Mouse (Mus musculus) c-Kit-positive CD71-positive TER-119-positive erythroid progenitor cells, embryonic 14.5 days (primary cell): ENCODE measurements around the gene Armc2.
"Not testable (repeated sequence)": the region's sequence is repeated elsewhere in the genome, so short reads cannot be mapped to it uniquely, and the experiment has no call there.

Experiments
- DNase-seq: peaks from one replicate; pipeline ENCODE4 v3.0.0-alpha.2; 2013; ENCODE audit warnings: low spot score

Armc2 gene

DNA sequence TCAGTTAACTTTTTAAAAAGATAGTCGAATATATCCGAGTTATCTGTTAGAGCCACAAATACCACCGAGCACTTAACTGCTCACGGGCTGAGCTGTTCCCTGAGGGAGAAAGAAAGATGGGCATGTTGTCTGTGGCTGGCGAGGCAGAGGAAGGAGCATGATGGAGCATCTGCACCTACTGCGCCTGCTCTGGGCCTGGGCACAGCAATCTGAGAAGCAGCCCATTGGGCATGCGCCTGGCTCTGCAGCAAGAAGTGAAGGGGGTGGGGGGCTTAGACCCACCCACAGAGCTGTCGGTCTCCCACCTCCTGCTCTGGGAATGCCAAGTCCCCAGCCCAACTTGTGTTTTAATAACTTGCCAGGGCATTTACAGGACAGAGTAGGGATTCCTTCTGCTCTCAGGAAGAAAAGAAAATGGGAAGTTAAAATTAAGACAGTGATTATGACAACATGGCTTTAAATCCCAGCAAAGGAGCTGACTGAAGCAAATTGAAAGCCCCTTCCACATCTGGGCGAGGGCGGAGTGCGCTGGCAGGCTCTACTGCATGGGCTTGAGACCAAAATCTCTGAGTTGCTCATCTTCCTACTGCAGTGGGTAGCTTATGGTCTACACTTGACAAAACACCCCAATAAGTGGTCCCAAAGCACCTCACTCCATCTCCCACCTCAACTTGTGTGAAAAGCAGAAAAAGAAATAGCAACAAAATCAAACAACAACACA is 50.2 kb downstream of the Armc2 start:
- no peak for DNase-seq

DNA sequence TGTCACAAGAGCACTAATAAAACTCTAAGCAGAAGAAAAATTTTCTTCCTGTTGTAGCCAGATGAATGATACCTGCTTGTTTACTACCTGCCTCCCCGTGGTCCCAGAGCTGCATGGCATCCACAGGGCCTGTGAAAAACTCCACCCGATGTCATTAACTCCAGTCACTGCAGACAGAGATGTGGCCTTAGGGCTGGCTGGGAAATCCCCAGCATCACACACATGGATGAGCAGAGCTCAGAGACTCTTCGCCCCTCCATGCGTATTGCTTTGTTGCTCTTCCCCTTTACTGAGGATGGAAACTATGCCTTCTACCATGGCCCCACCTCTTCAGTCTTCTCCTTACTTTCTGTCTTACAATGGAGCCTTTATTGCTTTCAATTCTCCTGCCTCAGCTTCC is 55.5 kb downstream of the Armc2 start:
- no peak for DNase-seq

DNA sequence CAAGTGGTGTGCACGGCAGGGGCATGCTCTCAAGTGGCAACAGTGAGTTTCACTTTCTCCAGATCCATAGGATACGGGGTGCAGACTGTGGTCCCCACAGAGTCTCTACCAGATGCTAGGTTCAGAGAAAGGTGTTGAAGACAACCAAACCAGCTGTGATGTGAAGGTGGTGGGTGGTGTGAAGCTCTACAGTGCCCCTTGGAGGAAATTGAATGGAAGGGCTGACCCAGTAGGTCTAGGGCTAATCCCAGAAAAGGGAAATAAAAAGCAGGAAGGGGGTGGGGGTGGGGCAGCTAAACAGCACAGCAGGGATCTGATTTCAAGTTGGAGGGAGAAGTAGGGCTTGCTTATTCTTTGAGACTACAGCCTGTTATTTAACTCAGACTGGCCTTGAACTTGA is 58.4 kb downstream of the Armc2 start:
- no peak for DNase-seq

DNA sequence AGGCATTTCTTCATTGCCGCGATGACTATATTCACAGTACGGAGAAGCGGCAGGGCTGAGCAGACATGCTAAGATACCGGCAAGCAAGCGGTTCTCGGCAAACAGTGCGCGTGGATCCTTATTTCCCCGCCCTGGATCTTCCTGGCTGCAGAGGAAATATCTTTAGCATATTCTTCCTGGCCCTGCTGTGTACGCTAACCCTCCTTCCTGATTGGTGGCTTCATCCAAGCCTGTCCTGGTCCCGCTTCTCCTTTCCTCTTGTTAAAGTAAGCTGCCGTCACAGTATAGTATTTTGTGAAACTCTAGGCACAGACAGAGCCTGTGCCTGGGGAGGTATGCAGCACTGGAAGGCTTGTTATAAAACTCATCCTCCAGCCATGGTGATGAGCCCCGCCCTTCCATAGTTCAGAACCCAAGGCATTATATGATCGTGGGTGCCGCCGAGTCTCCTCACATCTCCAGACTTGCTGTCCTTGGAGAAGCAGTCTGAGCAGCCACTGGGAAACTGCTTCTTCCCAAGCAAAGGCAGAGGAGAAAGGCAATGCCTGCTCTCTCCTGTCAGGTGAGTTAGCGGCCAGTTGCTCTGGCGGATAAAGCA is 59.5 kb downstream of the Armc2 start:
- DNase-seq, result no peak

DNA sequence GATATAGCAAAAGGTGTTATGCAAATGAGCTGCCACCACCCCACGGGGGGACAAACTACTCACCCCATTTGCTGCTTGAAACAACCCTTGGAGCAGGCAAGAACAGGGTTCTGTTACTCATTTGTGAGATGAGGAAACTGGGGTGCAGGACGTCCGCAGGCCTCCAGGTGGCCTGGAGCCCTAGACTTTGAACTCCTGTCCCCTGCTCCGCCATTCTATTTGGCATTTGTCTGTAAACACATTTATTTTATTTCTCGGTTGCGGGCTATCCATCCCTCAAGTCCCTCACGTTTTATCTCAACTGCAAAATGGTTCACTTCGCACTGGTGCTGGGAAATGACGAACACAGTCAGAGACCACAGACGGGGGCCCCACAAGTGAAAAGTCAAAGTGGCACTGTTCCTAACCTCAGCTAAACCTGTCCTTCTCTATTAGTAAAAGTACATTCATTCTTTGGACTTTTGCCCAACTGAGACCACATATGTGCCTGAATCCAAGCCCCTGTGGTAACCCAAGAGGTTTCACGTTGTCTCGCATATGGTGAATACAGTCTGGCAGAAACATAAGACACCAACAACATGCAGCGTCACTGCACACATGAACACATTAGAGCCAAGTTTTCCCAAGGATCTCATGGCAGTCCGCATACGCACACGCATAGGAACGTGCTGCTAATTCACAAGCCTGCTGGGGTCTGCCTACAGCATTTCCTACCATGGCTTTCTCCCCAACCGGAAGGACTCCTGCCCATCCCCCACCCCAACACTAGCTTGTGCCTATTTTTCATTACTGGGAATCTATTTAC is 60.6 kb downstream of the Armc2 start:
- DNase-seq, result no peak

DNA sequence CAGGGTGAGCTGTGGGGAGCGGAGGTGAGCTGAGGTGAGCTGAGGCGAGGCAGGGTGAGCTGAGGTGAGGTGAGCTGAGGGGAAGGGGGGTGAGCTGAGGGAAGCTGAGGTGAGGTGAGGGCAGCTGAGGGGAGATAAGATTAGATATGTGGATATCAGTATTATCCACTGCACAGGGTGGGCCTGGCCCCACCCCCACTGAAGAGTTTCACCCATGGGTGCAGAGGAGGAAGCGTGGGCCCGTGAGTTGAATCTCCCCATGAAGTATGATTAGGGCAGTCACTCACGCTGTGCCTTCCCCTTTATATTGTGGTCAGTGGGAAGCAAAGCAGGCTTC is 64.7 kb downstream of the Armc2 start:
- DNase-seq, result no peak

DNA sequence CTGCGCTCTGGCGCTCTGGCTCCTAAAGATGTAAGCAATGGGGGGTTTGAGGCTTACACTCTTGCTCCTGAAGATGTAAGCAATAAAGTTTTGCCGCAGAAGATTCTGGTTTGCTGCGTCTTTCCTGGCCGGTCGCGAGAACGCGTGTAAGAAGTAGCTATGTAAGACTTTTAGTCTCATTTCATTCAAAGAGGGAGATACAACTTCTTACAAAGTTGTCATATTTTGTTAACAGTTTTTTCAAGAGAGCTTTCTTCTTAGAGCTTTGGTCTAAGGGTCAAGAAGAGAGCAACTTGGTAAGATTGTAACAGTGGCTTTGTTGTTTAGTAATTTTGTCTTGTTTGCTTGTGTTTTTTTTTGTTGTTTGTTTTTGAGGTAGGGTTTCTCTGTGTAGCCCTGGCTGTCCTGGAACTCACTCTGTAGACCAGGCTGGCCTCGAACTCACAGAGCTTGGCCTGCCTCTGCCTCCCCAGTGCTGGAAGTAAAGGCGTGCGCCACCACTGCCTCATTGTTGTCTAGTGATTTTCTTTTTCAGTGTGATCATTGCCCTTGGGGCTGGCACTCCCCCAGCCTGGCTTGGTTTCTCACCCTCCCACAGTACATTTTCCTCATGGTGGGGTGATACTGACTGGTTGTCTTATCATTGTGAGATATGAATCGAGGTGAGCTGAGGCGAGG is 65.3 kb downstream of the Armc2 start:
- no peak for DNase-seq

DNA sequence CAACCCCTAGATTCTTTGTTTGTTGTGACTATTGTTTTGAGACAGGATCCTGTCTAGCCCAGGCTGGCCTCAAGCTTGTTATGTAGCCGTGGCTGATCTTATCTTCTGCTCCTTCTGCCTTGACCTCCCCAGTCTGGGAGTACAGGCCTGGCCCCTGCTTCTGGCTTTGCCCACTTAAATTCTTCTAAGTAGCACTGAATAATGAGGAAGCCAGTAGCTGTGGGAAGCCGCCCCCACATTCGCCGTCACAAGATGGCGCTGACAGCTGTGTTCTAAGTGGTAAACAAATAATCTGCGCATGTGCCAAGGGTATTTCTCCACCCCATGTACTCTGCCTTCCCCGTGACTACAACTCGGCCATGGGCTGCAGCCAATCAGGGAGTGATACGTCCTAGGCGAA is 65.9 kb downstream of the Armc2 start:
- DNase-seq, result not testable (repeated sequence)

DNA sequence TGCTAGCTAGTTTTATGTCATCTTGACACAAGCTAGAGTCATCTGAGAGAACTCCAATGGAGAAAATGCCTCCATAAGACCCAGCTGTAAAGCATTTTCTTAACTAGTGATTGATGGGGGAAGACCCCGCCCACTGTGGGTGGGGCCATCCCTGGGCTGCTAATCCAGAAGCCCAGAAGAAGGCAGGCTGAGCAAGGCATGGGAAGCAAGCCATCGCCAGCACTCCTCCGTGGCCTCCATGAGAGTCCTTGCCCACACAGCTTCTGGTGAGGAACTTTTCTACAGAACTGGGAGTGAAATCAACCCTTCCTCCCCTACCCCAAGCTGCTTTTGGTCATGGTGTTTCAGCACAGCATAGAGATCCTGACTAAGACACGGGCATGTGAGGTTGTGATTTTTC is 79.2 kb downstream of the Armc2 start:
- no peak for DNase-seq

DNA sequence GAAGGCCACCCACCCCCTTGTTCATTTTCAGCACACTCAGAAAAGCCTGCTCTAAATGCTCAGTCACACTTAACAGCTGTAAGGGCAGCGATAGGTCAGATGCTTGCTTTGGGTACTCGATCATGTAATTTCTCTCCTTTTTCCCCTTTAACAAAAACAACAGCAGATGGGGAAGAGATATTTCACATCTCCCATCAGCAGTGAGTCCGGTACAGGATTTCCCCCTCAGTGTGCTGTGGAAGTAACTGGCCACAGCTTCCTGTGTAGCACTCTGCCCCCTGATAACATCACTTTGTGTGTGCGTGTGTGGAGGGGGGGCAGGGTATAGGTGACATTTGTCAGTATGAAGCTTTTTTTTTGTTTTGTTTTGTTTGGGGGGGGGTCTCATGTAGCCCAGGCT is 81.1 kb downstream of the Armc2 start:
- DNase-seq, result no peak

DNA sequence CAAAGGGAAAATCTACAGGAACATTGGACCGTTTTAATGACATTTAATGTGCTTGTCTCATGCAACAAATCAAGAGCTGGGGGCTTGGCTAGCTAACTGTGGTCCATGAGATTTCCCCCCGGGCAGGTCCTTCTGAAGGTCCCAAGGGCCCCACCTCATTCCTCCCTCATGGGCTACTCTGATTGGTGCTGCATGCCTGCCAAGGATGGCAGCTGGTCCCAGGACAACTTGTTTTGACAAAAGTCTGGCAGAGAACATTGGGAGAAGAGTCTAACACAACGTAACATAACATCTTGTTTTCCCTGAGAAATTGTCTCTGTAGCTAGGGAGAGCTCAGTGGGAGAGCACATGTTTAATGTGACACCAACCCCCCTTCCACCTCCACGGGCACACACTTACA is 82.1 kb downstream of the Armc2 start:
- DNase-seq, result no peak

DNA sequence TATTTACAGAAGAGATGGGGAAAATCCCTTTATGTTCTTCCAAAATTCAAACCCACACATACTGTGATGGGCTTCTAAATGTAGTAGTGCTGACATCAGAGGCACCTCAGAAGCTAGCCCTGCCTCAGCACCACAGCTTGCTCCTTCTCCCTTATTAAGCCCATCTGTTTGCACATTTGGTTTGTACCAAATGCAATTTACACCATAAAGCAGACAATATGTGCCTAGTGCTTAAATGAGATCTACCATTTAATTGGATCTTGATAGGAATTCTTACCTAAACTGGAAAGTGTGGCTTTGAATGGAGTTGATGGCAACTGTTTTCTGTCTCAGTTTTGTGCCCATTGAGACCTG is 82.8 kb downstream of the Armc2 start:
- no peak for DNase-seq

DNA sequence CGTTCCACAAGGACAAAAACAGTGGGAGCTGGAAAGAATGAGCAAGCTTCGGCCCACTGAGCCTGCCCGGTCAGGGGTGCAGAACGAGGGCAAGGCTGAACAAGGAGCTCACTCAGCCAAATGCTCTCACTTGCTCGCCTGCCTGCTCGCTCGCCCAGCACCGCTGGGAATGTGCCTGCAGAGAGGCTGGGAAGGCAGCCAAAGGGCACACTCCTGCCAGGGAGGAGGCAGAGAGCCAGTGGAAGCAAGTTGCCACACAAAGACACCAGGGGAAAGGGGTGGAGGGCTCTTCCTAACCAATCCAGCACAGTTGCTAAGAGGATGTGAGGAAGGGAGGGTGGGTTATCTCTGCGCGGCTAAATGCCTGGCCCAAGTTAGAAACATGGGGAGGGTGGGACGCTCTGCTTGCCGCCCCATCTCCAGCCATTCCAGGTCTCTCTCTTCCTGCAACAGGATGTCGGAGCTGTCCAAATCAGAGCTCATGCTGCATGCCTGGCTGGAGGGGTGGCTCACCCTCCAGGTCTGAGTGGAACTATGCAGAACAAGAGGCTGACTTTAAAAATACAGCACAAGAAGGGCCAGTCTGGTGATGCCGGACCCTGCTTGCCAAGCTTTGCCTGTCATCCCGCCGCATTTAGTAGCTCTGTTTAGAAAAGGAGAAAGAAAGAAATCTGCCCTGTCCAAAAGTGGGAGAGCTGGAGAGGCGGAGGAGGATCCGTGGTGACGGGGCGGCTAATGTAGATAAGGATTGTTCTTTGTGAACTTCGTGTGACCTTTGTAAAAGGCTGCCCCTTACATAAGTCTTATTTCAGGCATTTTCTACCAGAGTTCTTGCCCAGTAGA is 83.4 kb downstream of the Armc2 start:
- DNase-seq, result no peak

DNA sequence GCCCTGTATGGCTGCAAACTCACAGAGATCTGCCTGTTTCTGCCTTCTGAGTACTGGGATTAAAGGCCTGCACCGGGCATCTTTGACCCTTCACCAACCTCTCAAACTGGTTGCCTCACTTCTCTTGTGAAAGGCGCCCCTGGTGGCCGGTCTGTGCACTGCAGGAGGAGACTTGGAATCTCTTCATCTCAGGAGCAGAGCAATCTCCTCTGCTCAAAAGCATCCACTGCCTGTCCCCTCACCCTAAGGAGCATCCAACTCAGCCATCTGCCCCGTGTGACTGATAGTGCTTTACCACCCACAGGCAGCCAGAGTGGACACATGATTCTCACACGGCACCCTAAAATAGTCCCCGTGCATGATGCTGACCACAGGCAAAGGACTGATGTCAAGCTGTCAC is 84.7 kb downstream of the Armc2 start:
- DNase-seq, result peak; percentile 64

DNA sequence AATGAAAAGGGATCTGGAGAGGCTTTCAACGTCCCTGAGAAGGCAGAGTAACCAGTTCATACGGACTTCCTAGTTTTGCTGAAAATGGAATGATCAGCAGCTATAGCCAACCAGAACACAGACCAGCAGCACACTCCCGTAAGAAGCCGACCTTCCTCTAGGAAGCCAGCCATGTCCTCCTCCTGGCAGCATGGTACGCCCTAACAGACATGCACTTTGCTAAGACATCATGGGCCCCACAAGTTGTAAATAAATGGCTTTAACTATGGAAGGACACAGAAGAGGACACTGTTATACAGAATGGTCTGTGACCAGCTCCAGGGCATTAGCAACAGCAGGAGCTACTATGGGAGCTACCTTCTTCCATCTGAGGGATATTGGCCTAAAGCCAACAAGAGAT is 85.3 kb downstream of the Armc2 start:
- no peak for DNase-seq

DNA sequence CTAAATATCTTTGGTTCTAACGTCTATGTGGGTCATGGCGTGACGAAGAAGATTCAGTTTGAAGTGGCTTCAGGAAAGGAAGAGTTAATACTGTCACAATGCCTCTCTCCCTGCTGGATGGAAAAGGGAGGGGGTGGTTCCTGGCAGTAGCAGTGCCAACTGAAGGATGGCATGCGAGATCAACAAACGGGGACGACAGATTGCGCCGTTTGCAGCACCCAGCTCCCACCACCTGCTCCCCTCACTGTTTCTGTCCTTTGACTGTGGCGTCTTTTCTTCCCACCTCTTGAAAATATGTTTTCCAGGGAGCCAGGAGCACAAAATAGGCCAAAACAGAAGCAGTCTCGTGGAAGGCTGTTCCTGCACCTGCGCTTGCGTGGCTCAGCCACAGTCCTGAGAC is 86.3 kb downstream of the Armc2 start:
- no peak for DNase-seq

DNA sequence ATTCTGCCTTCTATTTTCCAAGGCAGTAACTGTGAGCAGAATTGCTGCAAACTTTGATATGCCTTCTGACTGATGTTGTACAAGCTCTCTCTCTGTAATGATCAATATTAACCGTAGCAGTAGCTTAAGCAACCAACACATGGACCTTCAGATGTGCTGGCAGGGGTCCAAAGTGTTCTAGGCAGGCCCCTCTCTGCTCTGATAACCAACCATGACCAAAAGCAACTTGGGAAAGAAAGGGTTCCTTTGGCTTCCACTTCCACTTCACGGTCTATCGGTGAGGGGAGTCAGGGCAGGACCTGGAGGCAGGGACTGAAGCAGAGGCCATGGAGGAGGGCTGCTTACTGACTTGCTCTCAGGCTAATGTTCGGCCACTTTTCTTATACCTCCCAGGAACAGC is 87.3 kb downstream of the Armc2 start:
- DNase-seq, result no peak

DNA sequence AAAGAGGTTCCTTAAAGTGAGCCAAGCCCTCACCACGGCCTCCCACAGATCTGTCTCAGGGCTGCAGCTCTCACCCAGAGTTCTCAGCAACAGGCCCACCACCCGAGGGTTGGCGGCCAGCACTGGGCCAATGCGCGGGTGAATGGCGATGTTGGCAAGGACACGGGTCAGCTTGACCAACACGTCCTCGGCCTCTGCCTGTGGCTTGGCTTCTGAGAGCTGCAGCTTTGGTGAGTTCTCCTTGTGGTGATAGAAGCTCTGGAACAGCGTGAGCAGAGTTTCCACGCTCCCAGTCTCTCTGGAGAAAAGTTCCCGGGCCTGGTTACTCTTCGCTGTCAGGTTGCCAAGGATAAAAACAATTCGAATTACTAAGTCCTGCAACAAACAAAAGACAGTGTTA is 91.5 kb downstream of the Armc2 start:
- no peak for DNase-seq

DNA sequence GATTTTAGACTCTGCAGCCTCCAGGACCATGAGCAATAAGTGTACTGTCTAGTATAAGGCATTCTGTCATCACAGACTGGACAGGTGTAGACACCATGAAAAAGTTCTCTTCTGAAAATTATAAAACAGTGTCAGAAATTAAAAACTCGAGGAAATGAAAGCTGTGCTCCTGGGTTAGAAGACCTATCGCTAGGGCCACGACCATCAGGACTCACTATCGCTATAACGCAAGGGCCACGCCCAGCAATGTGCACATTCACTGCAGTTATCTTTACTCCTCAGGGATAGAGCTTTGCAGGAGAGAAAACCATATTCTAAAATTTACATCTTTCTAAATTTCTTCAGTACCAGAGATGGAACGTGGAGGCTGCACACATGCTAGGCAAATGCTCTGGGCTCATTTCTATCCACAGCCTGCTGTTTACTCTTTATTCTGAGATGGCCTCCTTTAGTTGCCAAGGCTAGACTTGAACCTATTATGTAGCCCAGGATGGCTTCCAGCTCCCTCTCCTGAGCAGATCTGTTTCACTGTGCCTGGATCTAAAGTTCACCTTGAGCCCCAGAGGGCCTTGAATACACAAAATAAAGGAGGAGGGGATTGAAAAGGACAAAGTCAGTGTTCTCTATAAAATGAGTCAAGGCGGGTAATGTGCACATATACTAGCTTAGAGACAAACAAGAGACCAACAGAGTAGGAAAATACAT is 105.8 kb downstream of the Armc2 start:
- DNase-seq, result peak; percentile 89

DNA sequence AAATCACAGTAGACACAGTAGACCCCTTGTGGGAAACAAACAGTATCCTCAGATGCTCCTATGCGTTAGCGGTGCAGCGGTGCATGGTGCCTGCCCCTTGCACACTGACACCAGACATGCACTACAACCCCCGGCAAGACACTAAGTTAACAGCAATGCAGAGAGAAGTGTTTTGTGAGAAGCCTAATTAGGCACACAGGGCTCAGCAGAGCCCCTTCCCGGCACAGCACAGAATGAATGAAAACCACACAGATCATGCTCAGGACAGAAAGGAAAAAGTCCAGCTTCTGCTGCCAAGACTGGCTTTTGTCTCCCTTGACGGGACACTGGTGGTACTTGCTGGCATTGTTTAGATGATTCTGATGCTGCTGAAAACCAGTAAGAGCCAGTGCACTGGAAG is 109.3 kb downstream of the Armc2 start:
- DNase-seq, result no peak

DNA sequence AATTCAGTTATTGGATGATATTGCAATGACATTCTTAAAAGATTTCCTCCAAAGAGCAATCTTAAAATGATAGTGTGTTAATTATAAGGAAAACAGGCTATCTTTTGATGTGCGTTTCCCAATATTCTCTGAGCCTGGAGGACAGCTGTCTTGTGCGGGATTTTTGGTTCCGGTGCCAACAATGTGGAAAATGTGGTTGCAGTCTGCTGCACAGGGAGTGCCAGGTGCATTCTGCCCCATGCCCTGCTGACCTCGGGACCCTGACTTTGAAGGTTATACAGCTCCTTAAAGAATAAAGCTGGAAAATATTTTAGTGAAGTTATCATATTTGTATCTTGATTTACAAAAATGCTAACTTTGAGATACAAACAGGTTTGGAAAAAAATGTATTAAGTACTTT is 110.3 kb downstream of the Armc2 start:
- DNase-seq, result no peak

DNA sequence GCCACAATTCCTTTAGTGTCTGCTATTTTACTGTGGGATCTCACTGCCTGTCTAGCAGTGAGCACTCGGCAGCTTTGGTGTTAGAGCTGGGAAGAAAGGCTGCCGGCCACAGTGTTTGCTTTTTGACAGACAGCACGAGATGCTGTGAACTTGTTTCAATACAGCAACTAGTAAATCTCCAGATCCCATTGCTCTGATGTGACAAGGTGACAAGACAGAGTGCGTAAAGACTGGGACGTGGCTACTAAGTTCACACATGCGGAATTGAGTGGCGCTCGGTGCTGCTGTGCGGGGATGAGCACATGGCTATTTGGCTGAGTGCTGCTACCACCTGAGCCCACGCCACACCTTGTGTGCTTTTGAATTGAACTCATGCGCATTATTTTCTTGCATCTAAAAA is 110.8 kb downstream of the Armc2 start:
- no peak for DNase-seq
